Mouse (Mus musculus): ENCODE measurements around the gene Stk39.

- TF ChIP-seq POLR2A (IDR thresholded peaks at IDR 0.05; ENCODE audit: borderline replicate concordance, extremely low read depth, low read depth, low read length) (no peak), CTCF (IDR thresholded peaks at IDR 0.05; ENCODE audit: insufficient read depth, low read length) (no peak)
Measured at GRCm38 (mm10) chr2:68243879-68244553, 228.1 kb downstream of the Stk39 start.

Measured in lung, adult 2 months (tissue).